Mouse (Mus musculus) liver, postnatal 0 days (tissue): ENCODE measurements around the gene Cphx1.
"Not testable (repeated sequence)": the region's sequence is repeated elsewhere in the genome, so short reads cannot be mapped to it uniquely, and the experiment has no call there.

Source experiments
- CTCF ChIP-seq: sonication (generic); IDR thresholded peaks from 2 replicates; pipeline ENCODE4 v1.5.1; 2016; ENCODE audit warnings: antibody characterized with exemption, low read depth
- EP300 ChIP-seq: IDR thresholded peaks from 2 replicates; pipeline ENCODE4 v1.6.1; 2016; ENCODE audit warnings: antibody characterized with exemption, low read depth, mild to moderate bottlenecking

DNA sequence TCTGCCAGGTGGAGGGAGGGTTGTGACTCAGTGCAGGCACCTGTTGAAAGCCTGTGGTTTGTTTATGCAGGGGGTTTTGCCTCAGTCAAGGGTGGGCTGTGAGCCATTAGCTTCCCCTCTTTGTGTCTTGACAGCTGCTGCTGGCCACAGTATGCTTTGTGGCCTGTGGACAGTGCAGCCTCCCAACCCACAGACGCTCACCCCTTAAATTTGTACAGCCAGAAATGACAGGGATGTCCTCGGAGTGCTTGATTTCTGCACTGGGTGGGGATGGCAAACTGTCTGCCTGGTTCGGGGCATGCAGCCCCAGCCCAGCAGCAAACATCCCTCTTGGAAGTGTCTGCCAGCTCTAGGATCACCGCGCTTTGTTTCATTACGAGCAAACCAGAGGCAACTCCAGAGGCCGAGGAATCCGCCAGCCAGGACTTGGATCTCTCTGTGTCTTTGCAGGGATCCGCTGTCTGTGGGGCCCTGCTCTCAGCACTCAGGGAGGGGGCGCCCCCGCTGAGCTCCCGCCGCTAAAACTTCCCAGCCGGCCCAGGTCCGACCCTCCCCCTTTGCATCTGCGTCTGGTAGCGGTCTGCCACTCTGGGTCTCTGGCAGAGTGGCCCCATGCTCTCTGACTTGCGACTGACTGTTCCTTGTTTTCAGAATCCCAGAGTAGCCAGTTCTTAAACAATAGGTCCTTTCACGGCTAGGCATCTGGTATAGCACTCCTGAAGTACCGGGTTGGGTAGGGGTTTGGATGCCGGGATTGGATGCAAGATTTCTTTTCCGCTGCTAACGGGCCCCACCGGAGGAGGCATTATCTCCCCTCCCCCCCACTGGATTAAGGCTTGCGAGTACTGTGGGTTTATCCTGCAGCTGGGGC is 40.5 kb downstream of the Cphx1 start, which contains the start of gene Duxbl1:
- TF ChIP-seq CTCF, EP300: not testable (repeated sequence)
